Mouse (Mus musculus): ENCODE measurements around the gene Fxr2. TPM values are rescaled to one million over a fixed set of nuclear protein-coding genes. Genes with fewer than 3 reads are reported as not detected.

Fxr2 gene
- total RNA-seq, 2 experiments from 2014 or later = 18.0 to 44.2 TPM

GRCm38 (mm10) chr11:69655264-69656064 lies 22.7 kb downstream of the Fxr2 start, which contains the start of gene Sox15:
TSS of gene Sox15 (plus strand) at chr11:69655314.
- ATAC-seq (replicated peaks; ENCODE audit: low FRiP score, poor library complexity, severe bottlenecking) = peak; percentile 57

- no peak for ATAC-seq (replicated peaks; ENCODE audit: low FRiP score, poor library complexity, severe bottlenecking)
Measured at GRCm38 (mm10) chr11:69656065-69656455, 23.3 kb downstream of the Fxr2 start.

- ATAC-seq (replicated peaks; ENCODE audit: low FRiP score, poor library complexity, severe bottlenecking) = peak; percentile 57
Measured at GRCm38 (mm10) chr11:69656617-69657461, 24.0 kb downstream of the Fxr2 start.

GRCm38 (mm10) chr11:69657462-69657881 lies 24.7 kb downstream of the Fxr2 start:
- no peak for ATAC-seq (replicated peaks; ENCODE audit: low FRiP score, poor library complexity, severe bottlenecking)

- ATAC-seq (replicated peaks; ENCODE audit: low FRiP score, poor library complexity, severe bottlenecking) = no peak
Measured at GRCm38 (mm10) chr11:69661221-69661881, 28.6 kb downstream of the Fxr2 start.

GRCm38 (mm10) chr11:69662213-69662966 lies 29.6 kb downstream of the Fxr2 start, which contains the start of gene Mpdu1:
TSS of gene Mpdu1 (minus strand) at chr11:69662642.
- ATAC-seq (replicated peaks; ENCODE audit: low FRiP score, poor library complexity, severe bottlenecking) = peak; percentile 96

GRCm38 (mm10) chr11:69662967-69663671 lies 30.3 kb downstream of the Fxr2 start:
- no peak for ATAC-seq (replicated peaks; ENCODE audit: low FRiP score, poor library complexity, severe bottlenecking)

GRCm38 (mm10) chr11:69663795-69664194 lies 31.0 kb downstream of the Fxr2 start:
- ATAC-seq (replicated peaks; ENCODE audit: low FRiP score, poor library complexity, severe bottlenecking) = no peak

GRCm38 (mm10) chr11:69664841-69665240 lies 32.1 kb downstream of the Fxr2 start:
- no peak for ATAC-seq (replicated peaks; ENCODE audit: low FRiP score, poor library complexity, severe bottlenecking)

- ATAC-seq (replicated peaks; ENCODE audit: low FRiP score, poor library complexity, severe bottlenecking) = no peak
Measured at GRCm38 (mm10) chr11:69665457-69665960, 32.7 kb downstream of the Fxr2 start.

GRCm38 (mm10) chr11:69665961-69666664 lies 33.3 kb downstream of the Fxr2 start, which contains the start of gene Cd68:
TSS of gene Cd68 (minus strand) at chr11:69666153.
- no peak for ATAC-seq (replicated peaks; ENCODE audit: low FRiP score, poor library complexity, severe bottlenecking)

GRCm38 (mm10) chr11:69666665-69667005 lies 33.8 kb downstream of the Fxr2 start:
- ATAC-seq (replicated peaks; ENCODE audit: low FRiP score, poor library complexity, severe bottlenecking) = no peak

GRCm38 (mm10) chr11:69670786-69671725 lies 38.3 kb downstream of the Fxr2 start:
- peak; percentile 69 for ATAC-seq (replicated peaks; ENCODE audit: low FRiP score, poor library complexity, severe bottlenecking)

- peak; percentile 11 for ATAC-seq (replicated peaks; ENCODE audit: low FRiP score, poor library complexity, severe bottlenecking)
Measured at GRCm38 (mm10) chr11:69671726-69672124, 38.9 kb downstream of the Fxr2 start.

GRCm38 (mm10) chr11:69672211-69672706 lies 39.5 kb downstream of the Fxr2 start, which contains the start of gene Eif4a1:
TSS of gene Eif4a1 (minus strand) at chr11:69672423.
- ATAC-seq (replicated peaks; ENCODE audit: low FRiP score, poor library complexity, severe bottlenecking) = peak; percentile 89

GRCm38 (mm10) chr11:69679144-69679543 lies 46.4 kb downstream of the Fxr2 start:
- no peak for ATAC-seq (replicated peaks; ENCODE audit: low FRiP score, poor library complexity, severe bottlenecking)
